Mouse (Mus musculus) E14TG2a.4 (cell line): ENCODE measurements around the gene Grcc10.

ENCODE experiments used
- CTCF ChIP-seq: conservative IDR thresholded peaks from 2 replicates; pipeline ENCODE4 v1.5.1; 2014; ENCODE audit warnings: low read length
- NANOG ChIP-seq: IDR thresholded peaks from 2 replicates; pipeline ENCODE4 v1.6.1; 2014; ENCODE audit warnings: borderline replicate concordance, low read length, mixed read lengths

DNA sequence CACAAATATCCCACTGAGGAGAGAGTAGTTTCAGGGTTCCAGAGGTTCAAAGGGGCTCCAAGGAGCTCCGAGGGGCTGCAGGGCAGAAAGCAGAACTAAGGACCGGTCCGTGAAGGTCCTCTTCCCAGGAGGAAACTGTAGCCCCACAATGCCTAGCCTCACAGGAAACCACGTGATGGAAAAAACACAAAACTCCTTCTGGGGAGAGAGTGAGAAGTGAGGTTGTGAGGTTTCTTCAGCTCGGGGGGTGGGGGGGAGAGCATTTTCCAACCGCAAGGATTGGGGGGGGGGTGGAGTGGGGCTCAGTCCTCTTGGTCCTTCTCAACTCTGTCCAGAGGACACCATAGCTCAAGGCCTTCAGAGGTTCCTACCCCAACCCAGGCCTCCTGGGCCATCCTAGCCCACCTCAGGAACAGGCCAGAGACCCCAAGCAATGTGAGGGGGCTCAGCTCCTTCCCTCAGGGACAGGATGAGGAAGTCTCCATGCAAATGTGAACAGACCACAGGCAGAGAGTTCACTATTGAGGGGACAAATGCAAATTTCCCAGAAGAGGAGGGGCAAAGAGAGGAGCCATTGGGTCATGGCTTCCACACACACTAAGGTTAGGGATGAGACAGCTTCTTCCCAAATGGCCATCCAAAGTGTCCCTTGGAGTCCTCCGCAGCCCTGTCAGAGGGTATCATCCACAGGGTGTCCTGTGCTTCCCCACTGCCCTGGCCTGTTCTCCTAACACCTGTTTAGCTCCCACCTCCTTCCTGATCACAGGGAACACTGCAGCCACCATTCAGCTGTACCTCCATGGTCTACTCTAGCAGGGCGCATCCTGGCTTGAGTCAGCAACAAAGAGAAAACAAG lies 11.1 kb downstream of the Grcc10 start:
- no peak for TF ChIP-seq CTCF
- no peak for TF ChIP-seq NANOG
